Comparison of ENCODE assay signal across 11 mouse cellular contexts in the genomic region with DNA sequence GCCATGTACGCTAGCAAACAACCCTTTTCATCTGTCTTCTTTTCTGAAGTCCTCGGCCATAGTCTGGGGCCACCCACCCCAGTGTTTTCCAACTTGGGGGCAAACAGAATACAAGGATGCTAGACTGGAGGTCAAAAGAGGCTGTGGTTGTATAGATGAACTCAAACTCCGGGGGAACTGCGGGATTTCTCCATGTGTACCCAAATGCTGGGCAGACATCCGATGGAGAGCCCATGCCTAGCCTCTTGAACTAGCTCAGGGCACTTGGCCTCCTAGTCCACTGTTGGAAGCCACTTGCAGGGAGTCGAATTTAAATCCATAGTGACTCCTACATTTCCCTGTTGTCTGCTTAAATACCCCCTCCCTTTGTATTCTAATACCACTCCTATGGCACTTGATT. TPM values are rescaled to one million over a fixed set of nuclear protein-coding genes. Genes with fewer than 3 reads are reported as not detected.
DNase-seq lines count a peak whose midpoint lies in the region; ATAC-seq and TF ChIP-seq lines count a peak whose summit lies in the region.
"Had no signal": no experiment of that assay in that cellular context is flagged by ENCODE, and none has a peak within 500 bp of the region (broad histone marks: within the 10 kb centered on the region; RNA-seq: fewer than 3 reads in every experiment).

No protein-coding gene starts in this region.

- H3K79me2 ChIP-seq in myocyte (ENCODE audit: control insufficient read depth, insufficient read depth), result peaks cover 11% of the 10 kb centered on the region

- no peak overlapping the region for H3K9ac ChIP-seq in kidney, postnatal 0 days (ENCODE audit: low read depth, low read length)
- H3K9ac ChIP-seq in embryonic facial prominence, embryonic 15.5 days, result no peak overlapping the region
- H3K9ac ChIP-seq in intestine, embryonic 15.5 days, result no peak overlapping the region

- no peak for DNase-seq in kidney, postnatal 0 days (ENCODE audit: low spot score)
- no peak for DNase-seq in kidney, adult 2 months
- no peak for DNase-seq in retina, postnatal 1 day
- no peak for DNase-seq in urinary bladder, adult 18-20 months (ENCODE audit: low spot score in 2 of 2)

- no peaks in the 10 kb centered on the region; the same call in 1 of the 2 replicates for H3K4me1 ChIP-seq in kidney, postnatal 0 days (replicated peaks; ENCODE audit: insufficient read depth, low read length)
- H3K4me1 ChIP-seq in kidney, adult 2 months (ENCODE audit: control insufficient read depth, insufficient read depth, low read length), result no peaks in the 10 kb centered on the region
- peaks cover 10% of the 10 kb centered on the region; the same call in 1 of the 2 replicates for H3K4me1 ChIP-seq in embryonic facial prominence, embryonic 15.5 days
- 0 out of 2 replicates have a peak, but pooled peaks cover 2% of the 10 kb centered on the region for H3K4me1 ChIP-seq in intestine, embryonic 15.5 days (replicated peaks)

- H3K9me3 ChIP-seq in kidney, postnatal 0 days (replicated peaks; ENCODE audit: low read length), result no peaks in the 10 kb centered on the region
- no peaks in the 10 kb centered on the region for H3K9me3 ChIP-seq in embryonic facial prominence, embryonic 15.5 days (replicated peaks)
- H3K9me3 ChIP-seq in intestine, embryonic 15.5 days, result no peaks in the 10 kb centered on the region

- 31% methylated on average over 6 of the region's 6 CpGs for WGBS in kidney, postnatal 0 days
- WGBS in kidney, adult 2 months, result 37% methylated on average over 6 of the region's 6 CpGs
- WGBS in embryonic facial prominence, embryonic 15.5 days, result 32% methylated on average over 6 of the region's 6 CpGs
- 39% methylated on average over 6 of the region's 6 CpGs for WGBS in intestine, embryonic 15.5 days

- TF ChIP-seq POLR2A in kidney, adult 2 months (IDR thresholded peaks at IDR 0.05; ENCODE audit: low read depth, low read length), result no peak
- no peak for TF ChIP-seq POLR2A in myocyte (IDR thresholded peaks at IDR 0.05; ENCODE audit: insufficient read length, low read depth)

- H3ac ChIP-seq in myocyte (ENCODE audit: control insufficient read depth, insufficient read length), result peak overlapping the region; percentile 58

- no peak for TF ChIP-seq CTCF in kidney, postnatal 0 days (IDR thresholded peaks at IDR 0.05; ENCODE audit: low read depth)
- no peak for TF ChIP-seq CTCF in kidney, adult 2 months (conservative IDR thresholded peaks at IDR 0.05; ENCODE audit: insufficient read depth, insufficient read length, low read depth, low read length)

- H3K27me3 ChIP-seq in kidney, postnatal 0 days (ENCODE audit: insufficient read depth, low read length), result no peaks in the 10 kb centered on the region
- H3K27me3 ChIP-seq in kidney, adult 2 months (replicated peaks; ENCODE audit: control insufficient read depth, insufficient read depth, low read length), result no peaks in the 10 kb centered on the region
- no peaks in the 10 kb centered on the region for H3K27me3 ChIP-seq in embryonic facial prominence, embryonic 15.5 days
- H3K27me3 ChIP-seq in intestine, embryonic 15.5 days (replicated peaks), result no peaks in the 10 kb centered on the region
- no peaks in the 10 kb centered on the region for H3K27me3 ChIP-seq in myocyte (ENCODE audit: control insufficient read depth, insufficient read depth, insufficient read length)

- no peak overlapping the region for H3K4me3 ChIP-seq in kidney, postnatal 0 days (replicated peaks; ENCODE audit: low read depth, low read length)
- no peak overlapping the region for H3K4me3 ChIP-seq in kidney, adult 2 months (ENCODE audit: insufficient read depth, low read depth, low read length)
- H3K4me3 ChIP-seq in embryonic facial prominence, embryonic 15.5 days (replicated peaks), result peak overlapping the region; percentile 68
- H3K4me3 ChIP-seq in intestine, embryonic 15.5 days (replicated peaks), result peak overlapping the region; percentile 63
- H3K4me3 ChIP-seq in myocyte, result peak overlapping the region; percentile 73

- no peak overlapping the region for H3K27ac ChIP-seq in kidney, postnatal 0 days
- no peak overlapping the region for H3K27ac ChIP-seq in kidney, adult 2 months (ENCODE audit: insufficient read depth, low read depth, low read length)
- no peak overlapping the region for H3K27ac ChIP-seq in embryonic facial prominence, embryonic 15.5 days (replicated peaks)
- no peak overlapping the region for H3K27ac ChIP-seq in intestine, embryonic 15.5 days

- no peak for ATAC-seq in kidney, postnatal 0 days (replicated peaks; ENCODE audit: low FRiP score, low read depth)
- ATAC-seq in embryonic facial prominence, embryonic 15.5 days (ENCODE audit: insufficient number of reproducible peaks, low FRiP score, low TSS enrichment, low read depth), result peak; percentile 20; the same call in 1 of the 2 replicates
- ATAC-seq in intestine, embryonic 15.5 days, result no peak
- ATAC-seq in granulocyte monocyte progenitor cell, adult 5-6 weeks (replicated peaks; ENCODE audit: poor library complexity, severe bottlenecking), result no peak

- peak overlapping the region; percentile 70; the same call in 1 of the 2 replicates for H3K4me2 ChIP-seq in kidney, postnatal 0 days (ENCODE audit: low read length)
- peak overlapping the region; percentile 58 for H3K4me2 ChIP-seq in embryonic facial prominence, embryonic 15.5 days (replicated peaks)
- H3K4me2 ChIP-seq in intestine, embryonic 15.5 days (replicated peaks), result peak overlapping the region; percentile 54
- H3K4me2 ChIP-seq in myocyte (ENCODE audit: low read depth), result peak overlapping the region; percentile 45

- 0 out of 2 replicates have a peak, but pooled peaks cover 10% of the 10 kb centered on the region for H3K36me3 ChIP-seq in kidney, postnatal 0 days (ENCODE audit: insufficient read depth, low read length)
- H3K36me3 ChIP-seq in kidney, adult 2 months (ENCODE audit: control insufficient read depth, insufficient read depth, low read length), result no peaks in the 10 kb centered on the region
- H3K36me3 ChIP-seq in embryonic facial prominence, embryonic 15.5 days, result peaks cover 23% of the 10 kb centered on the region
- H3K36me3 ChIP-seq in intestine, embryonic 15.5 days, result peaks cover 3% of the 10 kb centered on the region; the same call in 1 of the 2 replicates
- peaks cover 12% of the 10 kb centered on the region for H3K36me3 ChIP-seq in myocyte (ENCODE audit: control insufficient read depth, insufficient read depth)
- H3K36me3 ChIP-seq: G1E had no signal

TF ChIP-seq in myocyte, 11 proteins besides CTCF, POLR2A, EP300 and RAD21:
- TF ChIP-seq MYOG (IDR thresholded peaks at IDR 0.05; ENCODE audit: control insufficient read depth in 1 of 3, insufficient read depth in 1 of 3, insufficient read length in 2 of 3, low read depth in 2 of 3) (no peak), REST (IDR thresholded peaks at IDR 0.05; ENCODE audit: insufficient read depth, insufficient read length) (no peak), TCF12 (IDR thresholded peaks at IDR 0.05; ENCODE audit: insufficient read depth, poor library complexity, severe bottlenecking) (no peak), USF1 (IDR thresholded peaks at IDR 0.05; ENCODE audit: low read depth) (no peak), TCF3 (IDR thresholded peaks at IDR 0.05; ENCODE audit: insufficient read length, low read depth) (no peak), CEBPB (IDR thresholded peaks at IDR 0.05; ENCODE audit: insufficient read depth, poor library complexity, severe bottlenecking) (no peak), E2F4 (IDR thresholded peaks at IDR 0.05; ENCODE audit: insufficient read depth) (no peak), MYOD1 (IDR thresholded peaks at IDR 0.05; ENCODE audit: control insufficient read depth in 1 of 3, insufficient read length in 2 of 3, low read depth in 2 of 3) (no peak), SRF (IDR thresholded peaks at IDR 0.05; ENCODE audit: control insufficient read depth, insufficient read length, low read depth) (no peak), MAX (IDR thresholded peaks at IDR 0.05; ENCODE audit: low read depth) (no peak), POLR2AphosphoS2 (IDR thresholded peaks at IDR 0.05; ENCODE audit: insufficient read length, low read depth) (no peak)

RNA-seq across cellular contexts. Expression of a gene that starts 0.4 kb away (rescaled TPM):
- 5.7 and 6.4 TPM in 2 replicates for polyA plus RNA-seq in kidney, postnatal 0 days (2015; fragmentation: Nextera tagmentation; extraction: Ambion mirVana)
- polyA plus RNA-seq in kidney, adult 2 months (2012; rRNA removed), result 0.20 and 0.31 TPM in 2 replicates
- polyA plus RNA-seq in embryonic facial prominence, embryonic 15.5 days (2015; fragmentation: Nextera tagmentation; extraction: Ambion mirVana), result 11.3 TPM in 2 replicates
- polyA plus RNA-seq in intestine, embryonic 15.5 days (2015; fragmentation: Nextera tagmentation; extraction: Ambion mirVana), result 7.0 and 8.2 TPM in 2 replicates
- polyA plus RNA-seq in myocyte (2012; fragmentation: generic; extraction: Trizol), result 0.96 TPM
- 2.6 and 4.4 TPM in 2 replicates for total RNA-seq in granulocyte monocyte progenitor cell, adult 5-6 weeks (2014; fragmentation: Nextera tagmentation)
- 1.9 and 2.4 TPM in 2 replicates for total RNA-seq in granulocyte monocyte progenitor cell, adult 5-6 weeks (2017)
- polyA plus RNA-seq: G1E had no signal

RNA-seq across cellular contexts. Expression of a gene that starts 52.4 kb away (rescaled TPM):
- not detected in 2 replicates for polyA plus RNA-seq in kidney, postnatal 0 days (2015; fragmentation: Nextera tagmentation; extraction: Ambion mirVana)
- not detected in 2 replicates for polyA plus RNA-seq in kidney, adult 2 months (2012; rRNA removed)
- polyA plus RNA-seq in embryonic facial prominence, embryonic 15.5 days (2015; fragmentation: Nextera tagmentation; extraction: Ambion mirVana), result not detected in 2 replicates
- polyA plus RNA-seq in intestine, embryonic 15.5 days (2015; fragmentation: Nextera tagmentation; extraction: Ambion mirVana), result not detected in 2 replicates
- polyA plus RNA-seq in myocyte (2012; fragmentation: generic; extraction: Trizol), result not detected
- total RNA-seq in granulocyte monocyte progenitor cell, adult 5-6 weeks (2014; fragmentation: Nextera tagmentation), result not detected in 2 replicates
- total RNA-seq in granulocyte monocyte progenitor cell, adult 5-6 weeks (2017), result not detected in 2 replicates
- total RNA-seq: heart, postnatal 25 days; megakaryocyte-erythroid progenitor cell, adult 5-6 weeks had no signal
- polyA plus RNA-seq: G1E had no signal

Comparison
In these comparisons a context has a peak if more than half of its experiments do, and no peak if none do; other contexts are left out.
1. H3K4me3 ChIP-seq: peak in embryonic facial prominence, embryonic 15.5 days (single experiment), intestine, embryonic 15.5 days (single experiment) and myocyte (single experiment); none in kidney, postnatal 0 days (single experiment) and kidney, adult 2 months (single experiment).
2. Peak in every context shown above with its lines, with median percentiles within 50 percentile points of each other: H3K4me2 ChIP-seq.